In genomic region chr4:136829837-136830236, GRCm38 (mm10) we compare ENCODE assay signal across 12 mouse cellular contexts. TPM values are rescaled to one million over a fixed set of nuclear protein-coding genes. Genes with fewer than 3 reads are reported as not detected.
DNase-seq lines count a peak whose midpoint lies in the region; ATAC-seq and TF ChIP-seq lines count a peak whose summit lies in the region.
"Had no signal": no experiment of that assay in that cellular context is flagged by ENCODE, and none has a peak within 500 bp of the region (broad histone marks: within the 10 kb centered on the region; RNA-seq: fewer than 3 reads in every experiment).

No protein-coding gene starts in this region.

- no peaks in the 10 kb centered on the region for H3K9me3 ChIP-seq in heart, embryonic 16.5 days (replicated peaks; ENCODE audit: control insufficient read depth, low read length)
- no peaks in the 10 kb centered on the region for H3K9me3 ChIP-seq in ES-E14 (ENCODE audit: control insufficient read depth, insufficient read depth, low read depth, low read length)
- H3K9me3 ChIP-seq in hindbrain, embryonic 14.5 days (ENCODE audit: control insufficient read depth, low read length), result no peaks in the 10 kb centered on the region
- no peaks in the 10 kb centered on the region for H3K9me3 ChIP-seq in midbrain, embryonic 15.5 days

- no peak overlapping the region for H3K27ac ChIP-seq in heart, embryonic 16.5 days (ENCODE audit: low read length)
- H3K27ac ChIP-seq in ES-E14 (ENCODE audit: insufficient read depth, low read depth, low read length, poor library complexity, severe bottlenecking), result no peak overlapping the region
- no peak overlapping the region for H3K27ac ChIP-seq in hindbrain, embryonic 14.5 days
- no peak overlapping the region for H3K27ac ChIP-seq in midbrain, embryonic 15.5 days
- H3K27ac ChIP-seq: layer of hippocampus, adult 2 months had no signal

- H3K36me3 ChIP-seq in heart, embryonic 16.5 days (ENCODE audit: control insufficient read depth, insufficient read depth), result no peaks in the 10 kb centered on the region
- no peaks in the 10 kb centered on the region for H3K36me3 ChIP-seq in ES-E14 (ENCODE audit: control insufficient read depth, insufficient read depth, low read length, poor library complexity, severe bottlenecking)
- no peaks in the 10 kb centered on the region for H3K36me3 ChIP-seq in hindbrain, embryonic 14.5 days (replicated peaks; ENCODE audit: control insufficient read depth, insufficient read depth)
- H3K36me3 ChIP-seq in midbrain, embryonic 15.5 days (replicated peaks), result no peaks in the 10 kb centered on the region

- DNase-seq in heart, adult 8-10 months (ENCODE audit: low spot score), result no peak
- DNase-seq in ES-E14 (ENCODE audit: low read depth, low spot score) (no peak), adipocyte (ENCODE audit: low spot score) (no peak)
- no peak for DNase-seq in hindbrain, embryonic 14.5 days (ENCODE audit: low spot score)
- no peak for DNase-seq in layer of hippocampus, postnatal 36 days
- DNase-seq in frontal cortex, postnatal 36 days (ENCODE audit: low spot score in 2 of 2), result no peak
- DNase-seq: adrenal gland, postnatal 25 days; heart, adult 11 months had no signal

- 21% methylated on average over 9 of the region's 9 CpGs for WGBS in heart, embryonic 16.5 days
- 10% methylated on average over 9 of the region's 9 CpGs for WGBS in hindbrain, embryonic 14.5 days
- 16% methylated on average over 9 of the region's 9 CpGs for WGBS in midbrain, embryonic 15.5 days

- H3K9ac ChIP-seq in heart, embryonic 16.5 days (ENCODE audit: low read length), result no peak overlapping the region
- H3K9ac ChIP-seq in ES-E14 (ENCODE audit: insufficient read depth, low read depth, low read length, poor library complexity, severe bottlenecking), result peak overlapping the region; percentile 1; the same call in 1 of the 2 replicates
- H3K9ac ChIP-seq in hindbrain, embryonic 14.5 days, result no peak overlapping the region
- no peak overlapping the region; the same call in 1 of the 2 replicates for H3K9ac ChIP-seq in midbrain, embryonic 15.5 days

- H3K4me1 ChIP-seq in heart, embryonic 16.5 days (ENCODE audit: control insufficient read depth, insufficient read depth, low read length), result peaks cover 16% of the 10 kb centered on the region
- peaks cover 4 to 25% of the 10 kb centered on the region in 2 experiments for H3K4me1 ChIP-seq in ES-E14 (ENCODE audit: control insufficient read depth in 2 of 2, insufficient read depth in 2 of 2, low read length in 2 of 2, poor library complexity in 1 of 2)
- H3K4me1 ChIP-seq in hindbrain, embryonic 14.5 days (replicated peaks; ENCODE audit: control insufficient read depth, insufficient read depth, low read length), result peaks cover 71% of the 10 kb centered on the region
- H3K4me1 ChIP-seq in midbrain, embryonic 15.5 days, result peaks cover 72% of the 10 kb centered on the region

- no peak overlapping the region for H3K4me3 ChIP-seq in heart, embryonic 16.5 days (ENCODE audit: low read length)
- H3K4me3 ChIP-seq in ES-E14 (ENCODE audit: insufficient read depth in 1 of 2, low read depth in 1 of 2, low read length in 2 of 2, poor library complexity in 1 of 2, severe bottlenecking in 1 of 2), result peak overlapping the region; percentile 7 to 46; a peak in 3 of 4 replicates
- H3K4me3 ChIP-seq in hindbrain, embryonic 14.5 days (replicated peaks; ENCODE audit: low read length), result no peak overlapping the region
- H3K4me3 ChIP-seq in midbrain, embryonic 15.5 days, result no peak overlapping the region
- H3K4me3 ChIP-seq: layer of hippocampus, adult 2 months had no signal

- in situ Hi-C loops in ES-E14 (cut with MboI; ENCODE audit: low sequenced_read_pairs in 2 of 2, unreplicated experiment in 2 of 2), result no loop called here

- no peak for ATAC-seq in heart, embryonic 16.5 days (replicated peaks; ENCODE audit: extremely low read depth, insufficient read depth, low FRiP score)
- ATAC-seq in hindbrain, embryonic 14.5 days (ENCODE audit: low FRiP score), result no peak
- no peak for ATAC-seq in midbrain, embryonic 15.5 days (replicated peaks)

- H3K4me2 ChIP-seq in heart, embryonic 16.5 days (ENCODE audit: low read depth, low read length), result 0 out of 2 replicates have a peak overlapping the region, but pooled peaks have one; percentile 15
- H3K4me2 ChIP-seq in hindbrain, embryonic 14.5 days (replicated peaks), result peak overlapping the region; percentile 13; the same call in 1 of the 2 replicates
- peak overlapping the region; percentile 27 for H3K4me2 ChIP-seq in midbrain, embryonic 15.5 days

- H3K27me3 ChIP-seq in heart, embryonic 16.5 days (ENCODE audit: control insufficient read depth, insufficient read depth, low read length), result peaks cover 64% of the 10 kb centered on the region
- no peaks in the 10 kb centered on the region for H3K27me3 ChIP-seq in hindbrain, embryonic 14.5 days (ENCODE audit: control insufficient read depth, insufficient read depth, low read length)
- no peaks in the 10 kb centered on the region for H3K27me3 ChIP-seq in midbrain, embryonic 15.5 days (replicated peaks)

TF ChIP-seq in ES-E14, 5 proteins besides CTCF, POLR2A, EP300 and RAD21:
- no peak for TF ChIP-seq MAFK (IDR thresholded peaks at IDR 0.05; ENCODE audit: insufficient read depth, low read depth, low read length)
- TF ChIP-seq CHD2 (IDR thresholded peaks at IDR 0.05; ENCODE audit: low read depth, low read length), result no peak
- no peak for TF ChIP-seq HCFC1 (IDR thresholded peaks at IDR 0.05; ENCODE audit: borderline replicate concordance, insufficient read depth, low read length)
- no peak for TF ChIP-seq ZC3H11A (IDR thresholded peaks at IDR 0.05; ENCODE audit: borderline replicate concordance, low read depth, low read length)
- no peak for TF ChIP-seq ZNF384 (IDR thresholded peaks at IDR 0.05; ENCODE audit: low read depth, low read length)

RNA-seq across cellular contexts. Expression of gene Ephb2, which starts 6.0 kb away (rescaled TPM):
- 0.70 and 1.4 TPM in 2 replicates for polyA plus RNA-seq in heart, embryonic 16.5 days (2015; fragmentation: Nextera tagmentation; extraction: Ambion mirVana)
- total RNA-seq in heart, adult 8-10 months (2022), result under 1 TPM; 0.44 to 0.86 (median 0.45) TPM
- 15.5 and 37.5 TPM in 2 replicates for total RNA-seq in ES-E14 (2012; rRNA removed)
- polyA plus RNA-seq in hindbrain, embryonic 14.5 days (2014; fragmentation: Nextera tagmentation; extraction: Ambion mirVana), result 26.6 and 28.1 TPM in 2 replicates
- polyA plus RNA-seq in midbrain, embryonic 15.5 days (2015; fragmentation: Nextera tagmentation; extraction: Ambion mirVana), result 31.0 and 31.7 TPM in 2 replicates
- total RNA-seq in layer of hippocampus, postnatal 36 days (2021), result 10 to 100 TPM; 24.5 to 26.2 TPM

RNA-seq across cellular contexts. Expression of gene C1qb, which starts 56.1 kb away (rescaled TPM):
- 41.3 and 44.5 TPM in 2 replicates for polyA plus RNA-seq in heart, embryonic 16.5 days (2015; fragmentation: Nextera tagmentation; extraction: Ambion mirVana)
- total RNA-seq in heart, adult 8-10 months (2022), result 10 to 100 TPM; 30.2 to 38.5 (median 31.2) TPM
- total RNA-seq in ES-E14 (2012; rRNA removed), result not detected in 2 replicates
- 48.6 and 52.3 TPM in 2 replicates for polyA plus RNA-seq in hindbrain, embryonic 14.5 days (2014; fragmentation: Nextera tagmentation; extraction: Ambion mirVana)
- polyA plus RNA-seq in midbrain, embryonic 15.5 days (2015; fragmentation: Nextera tagmentation; extraction: Ambion mirVana), result 39.7 and 49.0 TPM in 2 replicates
- 10 to 100 TPM; 47.8 to 51.2 TPM for total RNA-seq in layer of hippocampus, postnatal 36 days (2021)
- total RNA-seq: CH12.LX had no signal

Comparison
In these comparisons a context has a peak if more than half of its experiments do, and no peak if none do; other contexts are left out.
1. H3K4me3 ChIP-seq: peak in ES-E14 (2 of 2); none in heart, embryonic 16.5 days (single experiment), hindbrain, embryonic 14.5 days (single experiment) and midbrain, embryonic 15.5 days (single experiment).
2. RNA of gene C1qb, which starts 56.1 kb away (total RNA-seq): 47.8 to 51.2 TPM in layer of hippocampus, postnatal 36 days and 30.2 to 38.5 TPM in heart, adult 8-10 months; not detected in ES-E14; every median in the first group is over 10 times any median in the second.
3. Peak in every context shown above with its lines, with median percentiles within 50 percentile points of each other: H3K4me2 ChIP-seq.